Mouse (Mus musculus): ENCODE results near the gene Ago3. TPM values are rescaled to one million over a fixed set of nuclear protein-coding genes. Genes with fewer than 3 reads are reported as not detected.

Gene Ago3
- polyA plus RNA-seq, 1 experiment, result 21.9 TPM

DNA sequence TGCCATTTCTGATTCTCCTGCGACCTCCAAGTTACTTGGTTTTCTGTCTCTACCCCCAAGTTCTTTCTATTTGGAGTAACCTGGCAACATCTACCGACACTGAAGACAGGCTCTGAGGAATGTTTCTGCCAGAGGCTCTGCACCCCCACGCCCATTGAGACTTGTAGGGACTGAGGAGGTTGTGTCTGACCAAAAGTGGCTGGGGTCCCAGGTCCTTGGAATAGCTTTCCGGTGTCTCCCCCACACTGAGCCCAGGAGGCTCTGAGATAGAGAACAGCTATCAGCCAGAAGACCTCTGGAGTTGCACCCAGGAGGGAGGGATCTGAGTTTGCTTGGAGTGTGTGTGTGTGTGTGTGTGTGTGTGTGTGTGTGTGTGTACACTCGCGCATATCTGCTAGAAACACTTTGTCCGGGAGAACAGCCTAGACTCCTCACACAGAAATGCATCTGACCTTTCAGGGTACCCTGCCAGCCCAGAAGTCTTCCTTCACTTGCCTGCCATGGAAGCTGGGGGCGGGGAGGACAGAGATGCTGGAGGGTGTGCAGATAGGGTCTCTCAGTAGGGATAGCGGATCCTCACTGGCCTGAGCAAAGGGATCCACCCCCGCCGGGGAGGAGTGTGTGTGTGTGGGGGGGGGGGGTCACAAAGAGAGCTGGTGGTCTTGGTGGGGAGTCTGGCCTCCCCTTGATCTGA, 141.9 kb downstream of the Ago3 start:
- peak overlapping the region; percentile 13; the same call in 1 of the 2 replicates for H3K4me3 ChIP-seq (ENCODE audit: insufficient read depth, low read length)
- H3K4me1 ChIP-seq (ENCODE audit: control insufficient read depth, insufficient read depth, low read length), result no peaks in the 10 kb centered on the region
- H3K27ac ChIP-seq (ENCODE audit: insufficient read depth, low read depth, low read length), result no peak overlapping the region
- TF ChIP-seq POLR2A (IDR thresholded peaks at IDR 0.05; ENCODE audit: borderline replicate concordance, low read depth, low read length), result no peak
- no peak for TF ChIP-seq CTCF (IDR thresholded peaks at IDR 0.05; ENCODE audit: low read depth, low read length)

DNA sequence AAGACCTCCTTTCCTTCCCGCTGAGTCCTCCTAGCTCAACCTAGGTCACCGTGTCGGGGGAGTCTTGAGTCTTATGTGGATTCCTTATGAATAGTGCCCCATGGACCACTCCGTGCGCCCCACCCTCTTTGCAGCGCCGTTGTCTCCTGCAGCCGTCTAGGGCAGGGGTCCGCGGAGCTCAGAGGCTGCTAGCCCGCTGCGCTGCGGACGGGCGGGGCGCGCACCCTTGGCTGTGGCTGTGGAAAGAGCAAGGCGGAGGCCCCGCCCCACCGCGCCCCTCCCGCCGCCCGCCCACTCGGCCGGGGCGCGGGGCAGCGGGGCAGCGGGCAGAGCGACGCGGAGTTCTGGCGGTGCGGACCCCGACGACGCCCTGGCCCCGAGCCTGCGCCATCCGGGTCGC, 142.9 kb downstream of the Ago3 start, which contains the start of gene Col8a2:
Col8a2 (plus strand) TSS at position 302 of the 400 bp plus-strand sequence.
- TF ChIP-seq CTCF (IDR thresholded peaks at IDR 0.05; ENCODE audit: low read depth, low read length) (no peak), POLR2A (IDR thresholded peaks at IDR 0.05; ENCODE audit: borderline replicate concordance, low read depth, low read length) (no peak)
- H3K27ac ChIP-seq (ENCODE audit: insufficient read depth, low read depth, low read length), result no peak within 1 kb of the TSS
- H3K4me3 ChIP-seq (ENCODE audit: insufficient read depth, low read length), result peak within 1 kb of the TSS; percentile 40
- H3K4me1 ChIP-seq (ENCODE audit: control insufficient read depth, insufficient read depth, low read length), result no peaks in the 10 kb centered on the region

DNA sequence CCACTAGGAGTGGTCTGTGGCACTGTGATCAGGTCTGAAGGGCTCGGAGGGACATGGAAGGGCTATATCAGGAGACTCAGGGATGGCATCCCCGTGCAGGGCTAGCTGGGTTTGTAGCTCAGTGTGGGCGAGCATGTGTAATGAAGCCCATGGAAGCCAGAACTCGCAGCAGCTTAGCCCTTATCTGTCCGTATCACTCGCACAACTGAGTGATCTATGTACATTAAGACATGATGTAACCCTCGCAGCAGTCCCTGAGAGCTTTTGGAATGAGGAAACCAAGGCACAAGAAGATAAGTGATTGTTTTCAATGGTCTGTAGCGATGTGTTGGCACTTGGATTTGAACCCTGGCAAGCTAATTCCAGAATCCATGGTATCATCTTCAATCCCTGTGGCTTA, 145.8 kb downstream of the Ago3 start:
- Histone ChIP-seq H3K27ac (ENCODE audit: insufficient read depth, low read depth, low read length) (no peak overlapping the region), H3K4me3 (ENCODE audit: insufficient read depth, low read length) (no peak overlapping the region), H3K4me1 (ENCODE audit: control insufficient read depth, insufficient read depth, low read length) (no peaks in the 10 kb centered on the region)
- TF ChIP-seq CTCF (IDR thresholded peaks at IDR 0.05; ENCODE audit: low read depth, low read length), result no peak
- TF ChIP-seq POLR2A (IDR thresholded peaks at IDR 0.05; ENCODE audit: borderline replicate concordance, low read depth, low read length), result no peak

DNA sequence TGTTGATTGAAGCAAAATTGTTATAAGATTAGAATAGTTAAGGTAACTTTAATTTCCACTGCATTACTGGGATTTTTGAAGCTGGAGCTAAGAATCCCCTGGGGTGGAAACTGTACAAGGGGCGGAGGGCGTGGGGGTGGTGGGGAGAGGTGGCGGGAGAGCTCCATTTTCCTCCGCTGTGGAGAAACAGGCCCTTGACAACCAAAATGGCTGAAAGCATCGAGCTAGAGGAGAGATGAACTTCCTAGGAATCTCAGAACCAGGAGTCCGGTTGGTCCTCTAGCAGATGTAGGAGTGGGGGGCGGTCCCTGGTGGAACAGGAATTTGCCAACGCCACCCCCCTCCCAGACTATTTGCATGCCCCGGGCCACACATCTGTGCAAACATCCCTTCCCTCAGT, 147.7 kb downstream of the Ago3 start:
- TF ChIP-seq POLR2A (IDR thresholded peaks at IDR 0.05; ENCODE audit: borderline replicate concordance, low read depth, low read length), result no peak
- no peak for TF ChIP-seq CTCF (IDR thresholded peaks at IDR 0.05; ENCODE audit: low read depth, low read length)
- Histone ChIP-seq H3K4me1 (ENCODE audit: control insufficient read depth, insufficient read depth, low read length) (no peaks in the 10 kb centered on the region), H3K4me3 (ENCODE audit: insufficient read depth, low read length) (no peak overlapping the region), H3K27ac (ENCODE audit: insufficient read depth, low read depth, low read length) (no peak overlapping the region)

Other genes with a start within 250 kb of the Ago3 start
- gene Thrap3, start 226.8 kb downstream of the Ago3 start, polyA plus RNA-seq (2012; ENCODE audit: insufficient read depth, insufficient read length, missing spikeins), result 230 and 236 TPM in 2 replicates
- 131 and 139 TPM in 2 replicates for gene Map7d1, start 173.2 kb downstream of the Ago3 start, polyA plus RNA-seq (2012; ENCODE audit: insufficient read depth, insufficient read length, missing spikeins)
- 69.6 and 79.6 TPM in 2 replicates for gene Trappc3, start 167.2 kb downstream of the Ago3 start, polyA plus RNA-seq (2012; ENCODE audit: insufficient read depth, insufficient read length, missing spikeins)
- gene Col8a2, start 142.8 kb downstream of the Ago3 start, polyA plus RNA-seq (2012; ENCODE audit: insufficient read depth, insufficient read length, missing spikeins), result not detected in 2 replicates
- 16.1 and 16.9 TPM in 2 replicates for gene Adprhl2, start 107.9 kb downstream of the Ago3 start, polyA plus RNA-seq (2012; ENCODE audit: insufficient read depth, insufficient read length, missing spikeins)
- 0.86 and 1.2 TPM in 2 replicates for gene Tekt2, start 103.9 kb downstream of the Ago3 start, polyA plus RNA-seq (2012; ENCODE audit: insufficient read depth, insufficient read length, missing spikeins)
- gene Ago1, start 39.0 kb upstream of the Ago3 start, polyA plus RNA-seq (2012; ENCODE audit: insufficient read depth, insufficient read length, missing spikeins), result 27.3 and 29.1 TPM in 2 replicates
- gene Ago4, start 103.9 kb upstream of the Ago3 start, polyA plus RNA-seq (2012; ENCODE audit: insufficient read depth, insufficient read length, missing spikeins), result 22.8 and 23.2 TPM in 2 replicates
- 11.7 and 13.2 TPM in 2 replicates for gene Clspn, start 127.4 kb upstream of the Ago3 start, polyA plus RNA-seq (2012; ENCODE audit: insufficient read depth, insufficient read length, missing spikeins)
- gene 5730409E04Rik, start 180.3 kb upstream of the Ago3 start, polyA plus RNA-seq (2012; ENCODE audit: insufficient read depth, insufficient read length, missing spikeins), result 11.7 and 13.0 TPM in 2 replicates
- gene Psmb2, start 248.1 kb upstream of the Ago3 start, polyA plus RNA-seq (2012; ENCODE audit: insufficient read depth, insufficient read length, missing spikeins), result 171 and 182 TPM in 2 replicates

Data from bone marrow macrophage, adult 2 months (primary cell).